Mouse (Mus musculus) forebrain, embryonic 10.5 days (tissue): ENCODE results near the gene Gcfc2. TPM values are rescaled to one million over a fixed set of nuclear protein-coding genes. Genes with fewer than 3 reads are reported as not detected.

Experiments used
- DNase-seq: peaks from one replicate; pipeline ENCODE4 v3.0.0-alpha.2; 2017; ENCODE audit warnings: low spot score; ENCODE audit errors: extremely low spot score
- H3K27ac ChIP-seq: fragments of 300-500 bp; sonication (generic); 2 replicates; pipeline ENCODE4 v1.5.1; 2016; ENCODE audit warnings: mild to moderate bottlenecking
- H3K27me3 ChIP-seq: fragments of 300-500 bp; sonication (generic); 2 replicates; pipeline ENCODE4 v1.6.1; 2016; ENCODE audit warnings: mild to moderate bottlenecking; ENCODE audit not compliant: poor library complexity, severe bottlenecking
- H3K36me3 ChIP-seq: fragments of 300-500 bp; sonication (generic); replicated peaks from 2 replicates; pipeline ENCODE4 v1.6.1; 2016; ENCODE audit warnings: mild to moderate bottlenecking, moderate library complexity
- H3K4me1 ChIP-seq: fragments of 300-500 bp; sonication (generic); 2 replicates; pipeline ENCODE4 v1.6.1; 2016
- H3K4me3 ChIP-seq: fragments of 300-500 bp; sonication (generic); 2 replicates; pipeline ENCODE4 v1.5.1; 2016; ENCODE audit warnings: mild to moderate bottlenecking, moderate library complexity
- H3K9me3 ChIP-seq: fragments of 300-500 bp; sonication (generic); 2 replicates; pipeline ENCODE4 v1.6.1; 2016; ENCODE audit warnings: mild to moderate bottlenecking, moderate library complexity
- WGBS: fragments of 180-500 bp; shearing (Covaris S2); methylation state at CpG from one replicate; pipeline ENCODE4 v1.1.7; 2016; 5-methylcytosine and 5-hydroxymethylcytosine counted together
- microRNA counts: library from miRNA; unstranded; fragments of <30 nt; microRNA quantifications from one replicate; lab custom pipeline; 2017
- microRNA-seq: library from miRNA; unstranded; fragments of <30 nt; microRNA quantifications from one replicate; pipeline ENCODE4, GENCODE M21; 2017
- polyA plus RNA-seq: library from polyadenylated mRNA; unstranded; fragments of >200 nt; fragmentation: Nextera tagmentation; extraction: Ambion mirVana; gene quantifications from 2 replicates; pipeline ENCODE4 v1.2.1, GENCODE M21; 2016

Gcfc2 gene
- polyA plus RNA-seq, 1 experiment from 2014 or later = 14.0 TPM

GRCm38 (mm10) chr6:81987010-81987409 lies 63.5 kb downstream of the Gcfc2 start:
- DNase-seq = peak; percentile 81
- H3K4me1 ChIP-seq = peaks cover 35% of the 10 kb centered on the region
- H3K27ac ChIP-seq = peak overlapping the region; percentile 79
- H3K27me3 ChIP-seq = peaks cover 31% of the 10 kb centered on the region
- H3K36me3 ChIP-seq = no peaks in the 10 kb centered on the region
- H3K9me3 ChIP-seq = no peaks in the 10 kb centered on the region
- H3K4me3 ChIP-seq = no peak overlapping the region
- 1% methylated on average over 9 of the region's 9 CpGs for whole genome bisulfite sequencing

GRCm38 (mm10) chr6:81987580-81987979 lies 64.1 kb downstream of the Gcfc2 start:
- Histone ChIP-seq H3K4me1 (peaks cover 35% of the 10 kb centered on the region), H3K27ac (peak overlapping the region; percentile 79), H3K9me3 (no peaks in the 10 kb centered on the region), H3K27me3 (peaks cover 31% of the 10 kb centered on the region), H3K36me3 (no peaks in the 10 kb centered on the region), H3K4me3 (no peak overlapping the region)
- DNase-seq = no peak
- WGBS = 72% methylated on average over 3 of the region's 3 CpGs

- 93% methylated on average over 5 of the region's 5 CpGs for WGBS
- no peak overlapping the region for H3K27ac ChIP-seq
- peaks cover 31% of the 10 kb centered on the region for H3K27me3 ChIP-seq
- peaks cover 35% of the 10 kb centered on the region for H3K4me1 ChIP-seq
- no peak for DNase-seq
- no peaks in the 10 kb centered on the region for H3K9me3 ChIP-seq
- no peaks in the 10 kb centered on the region for H3K36me3 ChIP-seq
- no peak overlapping the region for H3K4me3 ChIP-seq
These were observed 64.9 kb downstream of the Gcfc2 start for GRCm38 (mm10) chr6:81988341-81988740.

- H3K36me3 ChIP-seq = no peaks in the 10 kb centered on the region
- DNase-seq = no peak
- 29% methylated on average over 20 of the region's 20 CpGs for WGBS
- no peaks in the 10 kb centered on the region for H3K9me3 ChIP-seq
- peaks cover 31% of the 10 kb centered on the region for H3K27me3 ChIP-seq
- H3K4me1 ChIP-seq = peaks cover 30% of the 10 kb centered on the region
- H3K4me3 ChIP-seq = no peak overlapping the region
- H3K27ac ChIP-seq = peak overlapping the region; percentile 58
These were observed 66.8 kb downstream of the Gcfc2 start for GRCm38 (mm10) chr6:81990049-81990810.

MicroRNA genes within 50 kb of the gene (microRNA counts, 519-probe panel; counts per million panel counts)
- microRNA mmu-miR-468 (lab: Ali Mortazavi, UCI) = 2,516 counts per million, percentile 69 among the panel's probes with 10 or more counts

Small RNAs within 50 kb of the gene (microRNA-seq; reads per million reads assigned to microRNA genes)
- gene Mir468 (not detected), gene Mir7232 (not detected)

Other genes starting within 250 kb of the Gcfc2 start
- gene Mrpl19, start 42.3 kb downstream of the Gcfc2 start, polyA plus RNA-seq = 65.8 and 68.6 TPM in 2 replicates
- 3.2 and 3.9 TPM in 2 replicates for gene Eva1a, start 117.4 kb downstream of the Gcfc2 start, polyA plus RNA-seq